Mouse (Mus musculus) heart, postnatal 0 days (tissue): ENCODE data around the gene B4galnt3. TPM values are rescaled to one million over a fixed set of nuclear protein-coding genes. Genes with fewer than 3 reads are reported as not detected.

Source experiments
- ATAC-seq: fragments of 200-750 bp; cut with Nextera tagmentation; 2 replicates; pipeline ENCODE4 v1.8.0; 2017; ENCODE audit warnings: low read depth, moderate number of reproducible peaks, moderate library complexity; ENCODE audit not compliant: insufficient read depth
- DNase-seq: peaks from one replicate; pipeline ENCODE4 v3.0.0-alpha.2; 2016; ENCODE audit warnings: low spot score
- H3K27ac ChIP-seq: fragments of 300-500 bp; sonication (generic); 2 replicates; pipeline ENCODE4 v1.5.1; 2014; ENCODE audit warnings: low read depth, mild to moderate bottlenecking
- H3K27me3 ChIP-seq: fragments of 300-500 bp; sonication (generic); 2 replicates; pipeline ENCODE4 v1.6.1; 2014; ENCODE audit warnings: low read length, mixed read lengths; ENCODE audit not compliant: control insufficient read depth, insufficient read depth
- H3K36me3 ChIP-seq: fragments of 300-500 bp; sonication (generic); replicated peaks from 2 replicates; pipeline ENCODE4 v1.6.1; 2014; ENCODE audit warnings: low read length, mixed read lengths; ENCODE audit not compliant: control insufficient read depth, insufficient read depth
- H3K4me1 ChIP-seq: fragments of 300-500 bp; sonication (generic); 2 replicates; pipeline ENCODE4 v1.6.1; 2014; ENCODE audit warnings: antibody characterized with exemption; ENCODE audit not compliant: control insufficient read depth, insufficient read depth
- H3K4me2 ChIP-seq: fragments of 300-500 bp; sonication (generic); 2 replicates; pipeline ENCODE4 v1.6.1; 2014; ENCODE audit warnings: low read depth, mild to moderate bottlenecking, low read length, moderate library complexity
- H3K4me3 ChIP-seq: fragments of 300-500 bp; sonication (generic); 2 replicates; pipeline ENCODE4 v1.5.1; 2014; ENCODE audit warnings: low read depth, low read length
- H3K9ac ChIP-seq: fragments of 300-500 bp; sonication (generic); replicated peaks from 2 replicates; pipeline ENCODE4 v1.6.1; 2014; ENCODE audit warnings: low read depth, low read length, mixed read lengths
- H3K9me3 ChIP-seq: fragments of 300-500 bp; sonication (generic); replicated peaks from 2 replicates; pipeline ENCODE4 v1.6.1; 2016; ENCODE audit warnings: low read length; ENCODE audit not compliant: control insufficient read depth
- CTCF ChIP-seq: IDR thresholded peaks from 2 replicates; pipeline ENCODE4 v1.5.1; 2016; ENCODE audit warnings: antibody characterized with exemption, control low read depth, low read depth
- EP300 ChIP-seq: IDR thresholded peaks from 2 replicates; pipeline ENCODE4 v1.6.1; 2016; ENCODE audit warnings: antibody characterized with exemption, low read depth
- WGBS: fragments of 180-500 bp; shearing (Covaris S2); extraction: QIAGEN DNeasy Blood & Tissue Kit; methylation state at CpG from one replicate; pipeline ENCODE4 v1.1.7; 2014; 5-methylcytosine and 5-hydroxymethylcytosine counted together
- polyA plus RNA-seq: library from polyadenylated mRNA; unstranded; fragments of >200 nt; fragmentation: Nextera tagmentation; extraction: Ambion mirVana; gene quantifications from 2 replicates; pipeline ENCODE4 v1.2.1, GENCODE M21; 2015
- total RNA-seq: library from RNA; depleted of rRNA; stranded (reverse); fragments of >200 nt; gene quantifications from 2 replicates; pipeline ENCODE4 v1.2.3, GENCODE M21; 2014; ENCODE audit warnings: low replicate concordance

B4galnt3 gene
- total and polyA plus RNA-seq, 2 experiments from 2014 or later: 0.08 TPM; not detected in 1

DNA sequence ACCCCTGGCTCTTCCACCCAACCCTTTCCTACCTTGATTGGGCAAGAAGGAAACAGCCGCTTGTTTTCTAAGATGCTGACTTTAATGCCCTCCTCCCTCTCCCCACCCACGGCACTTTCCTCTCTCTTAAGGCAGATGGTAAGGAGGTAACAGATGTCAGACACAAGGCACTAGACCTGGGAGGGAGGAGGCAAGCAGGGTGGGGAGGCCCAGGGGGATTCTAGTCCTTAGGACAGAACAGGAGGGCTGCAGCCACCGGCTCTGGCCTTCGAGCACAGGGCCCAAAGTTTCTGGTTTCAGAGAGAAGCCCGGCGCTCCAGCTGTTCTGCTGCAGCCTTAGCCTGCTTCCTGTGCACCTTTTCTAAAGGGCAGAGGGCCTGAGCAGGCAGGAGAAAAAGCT, 92.4 kb downstream of the B4galnt3 start:
- WGBS: 70% methylated on average over 6 of the region's 6 CpGs
- Histone ChIP-seq H3K9me3 (no peaks in the 10 kb centered on the region), H3K36me3 (no peaks in the 10 kb centered on the region), H3K4me2 (no peak overlapping the region), H3K27ac (no peak overlapping the region), H3K4me3 (no peak overlapping the region), H3K4me1 (no peaks in the 10 kb centered on the region), H3K9ac (no peak overlapping the region), H3K27me3 (no peaks in the 10 kb centered on the region)
- DNase-seq: no peak
- no peak for ATAC-seq
- TF ChIP-seq EP300 (no peak), CTCF (no peak)

DNA sequence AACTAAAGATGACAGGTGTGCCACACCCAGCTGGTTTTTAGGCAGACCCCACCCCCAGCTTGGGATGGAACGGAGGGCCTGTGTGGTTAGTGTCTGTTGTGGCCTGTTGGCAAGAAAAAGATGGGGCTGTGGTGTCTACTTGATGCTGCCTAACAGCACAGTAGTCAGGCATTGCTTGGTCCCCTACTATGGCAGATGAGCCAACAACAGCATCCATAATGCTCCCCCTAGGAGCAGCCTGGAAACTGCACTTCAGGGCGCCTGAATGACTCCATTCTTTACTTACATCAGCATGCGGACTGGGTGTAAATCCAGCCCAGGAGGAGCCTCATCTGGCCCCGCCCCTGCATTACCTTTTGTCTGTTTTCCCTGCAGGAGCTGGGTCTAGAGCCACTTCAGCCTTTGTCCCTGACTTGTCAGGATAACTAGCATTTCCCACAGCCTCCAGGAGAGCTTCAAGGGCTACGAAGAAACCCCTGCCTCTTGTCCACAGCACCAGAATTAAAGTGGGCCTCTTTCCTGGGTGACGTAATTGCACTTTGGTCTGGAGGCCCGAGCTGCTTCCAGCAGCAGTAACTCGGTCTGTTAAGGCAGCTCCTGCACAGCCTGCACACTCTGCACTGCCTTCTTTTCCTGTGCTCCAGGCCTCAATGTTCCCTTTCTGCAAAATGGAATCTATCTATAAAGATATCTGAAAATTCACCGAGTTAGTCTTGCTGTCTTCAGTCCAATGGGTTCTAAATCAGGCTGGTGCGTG, 94.5 kb downstream of the B4galnt3 start:
- no peak for DNase-seq
- TF ChIP-seq EP300 (no peak), CTCF (no peak)
- WGBS: 52% methylated on average over 10 of the region's 10 CpGs
- no peak overlapping the region for H3K27ac ChIP-seq
- no peak overlapping the region for H3K9ac ChIP-seq
- no peak overlapping the region for H3K4me2 ChIP-seq
- H3K4me1 ChIP-seq: no peaks in the 10 kb centered on the region
- H3K9me3 ChIP-seq: no peaks in the 10 kb centered on the region
- no peaks in the 10 kb centered on the region for H3K27me3 ChIP-seq
- no peaks in the 10 kb centered on the region for H3K36me3 ChIP-seq
- ATAC-seq: no peak
- H3K4me3 ChIP-seq: no peak overlapping the region

DNA sequence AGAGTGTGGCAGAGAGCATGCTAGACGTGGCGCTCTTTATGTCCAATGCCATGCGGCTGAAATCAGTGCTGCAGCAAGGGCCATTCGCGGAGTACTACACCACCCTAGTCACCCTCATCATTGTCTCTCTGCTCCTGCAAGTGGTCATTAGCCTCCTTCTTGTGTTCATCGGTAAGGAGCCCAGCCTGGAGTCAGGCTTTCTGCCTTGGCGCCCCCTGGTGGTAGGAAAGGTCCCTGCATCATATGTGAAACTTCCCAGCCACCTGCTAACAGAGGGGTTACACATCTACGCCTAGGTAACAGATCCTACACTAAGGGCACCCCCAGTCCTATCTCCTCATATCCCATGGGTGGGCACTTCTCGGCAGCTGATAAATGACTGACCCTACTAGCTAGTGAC, 96.4 kb downstream of the B4galnt3 start:
- TF ChIP-seq EP300 (no peak), CTCF (peak; percentile 96)
- WGBS: 25% methylated on average over 9 of the region's 9 CpGs
- Histone ChIP-seq H3K4me2 (no peak overlapping the region), H3K4me1 (no peaks in the 10 kb centered on the region), H3K27me3 (no peaks in the 10 kb centered on the region), H3K4me3 (no peak overlapping the region), H3K9me3 (no peaks in the 10 kb centered on the region), H3K9ac (no peak overlapping the region), H3K36me3 (no peaks in the 10 kb centered on the region), H3K27ac (no peak overlapping the region)
- DNase-seq: peak; percentile 56
- ATAC-seq: no peak

DNA sequence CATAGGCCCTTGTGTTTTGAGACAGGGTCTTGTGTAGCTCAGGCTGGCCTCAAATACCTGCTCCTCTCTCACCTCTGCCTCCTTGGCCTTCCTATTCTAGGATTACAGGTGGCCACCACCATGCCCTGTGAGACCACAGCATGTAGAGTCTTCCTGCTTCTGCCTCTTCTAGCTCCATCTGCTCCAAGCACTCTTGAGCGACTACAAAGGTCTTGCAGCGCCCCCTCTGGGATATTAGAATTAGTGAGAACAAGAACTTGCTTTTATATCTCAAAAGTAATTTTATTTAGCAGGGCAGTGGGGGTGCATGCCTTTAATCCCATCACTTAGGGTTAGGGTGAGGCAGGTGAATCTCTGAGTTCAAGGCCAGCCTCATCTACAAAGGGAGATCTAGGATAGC, 97.5 kb downstream of the B4galnt3 start:
- no peak for ATAC-seq
- WGBS: 27% methylated on average over 2 of the region's 2 CpGs
- Histone ChIP-seq H3K9ac (no peak overlapping the region), H3K36me3 (no peaks in the 10 kb centered on the region), H3K4me3 (no peak overlapping the region), H3K27ac (no peak overlapping the region), H3K27me3 (no peaks in the 10 kb centered on the region), H3K9me3 (no peaks in the 10 kb centered on the region), H3K4me1 (peaks cover 4% of the 10 kb centered on the region; the same call in 1 of the 2 replicates), H3K4me2 (no peak overlapping the region)
- no peak for DNase-seq
- TF ChIP-seq EP300 (no peak), CTCF (peak; percentile 57)

DNA sequence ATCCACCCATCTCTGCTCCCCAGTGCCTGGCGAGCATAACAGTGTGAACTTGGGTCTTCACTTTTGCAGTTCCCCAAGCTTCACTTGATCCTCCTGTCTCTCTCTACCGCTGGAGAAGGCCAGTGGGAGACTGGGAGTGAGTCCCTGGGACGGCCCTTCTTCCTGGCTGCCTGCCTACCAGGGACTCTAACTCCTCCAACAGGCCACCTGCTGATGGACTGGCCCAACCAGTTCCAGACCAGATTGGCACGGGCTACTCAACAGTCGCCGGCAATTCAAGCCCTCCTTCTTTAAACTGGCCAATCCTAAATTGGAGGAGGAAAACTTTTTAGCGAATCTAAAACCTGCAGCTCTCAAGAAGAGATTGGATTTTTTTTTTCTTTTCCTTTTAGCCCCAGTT, 99.4 kb downstream of the B4galnt3 start:
- Histone ChIP-seq H3K9ac (no peak overlapping the region), H3K4me1 (peaks cover 18% of the 10 kb centered on the region), H3K4me2 (no peak overlapping the region), H3K27me3 (no peaks in the 10 kb centered on the region), H3K27ac (no peak overlapping the region), H3K4me3 (no peak overlapping the region), H3K36me3 (no peaks in the 10 kb centered on the region), H3K9me3 (no peaks in the 10 kb centered on the region)
- 30% methylated on average over 7 of the region's 7 CpGs for WGBS
- no peak for ATAC-seq
- no peak for DNase-seq
- no peak for TF ChIP-seq CTCF
- TF ChIP-seq EP300: no peak

DNA sequence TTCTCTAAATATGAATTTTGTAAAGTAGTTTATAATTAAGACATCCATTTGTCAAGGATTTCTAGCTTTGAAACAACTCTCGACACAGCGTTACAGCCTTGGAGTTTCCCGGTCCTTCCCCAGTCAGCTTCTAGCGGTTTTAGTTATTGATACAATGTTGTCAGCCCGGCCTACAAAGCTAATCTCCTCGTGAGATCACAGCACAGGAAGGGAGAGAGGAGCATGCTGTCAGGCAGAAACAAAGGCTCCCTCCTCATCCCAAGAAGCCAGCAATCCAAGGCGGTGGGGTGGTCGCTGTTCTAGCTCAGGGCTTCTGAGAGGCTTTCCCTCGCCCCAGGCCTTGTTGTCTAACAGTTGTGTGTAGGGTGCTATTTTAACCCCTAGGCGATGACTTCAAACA, 100.1 kb downstream of the B4galnt3 start:
- H3K9me3 ChIP-seq: no peaks in the 10 kb centered on the region
- H3K4me2 ChIP-seq: no peak overlapping the region
- 69% methylated on average over 10 of the region's 10 CpGs for WGBS
- H3K4me3 ChIP-seq: no peak overlapping the region
- H3K4me1 ChIP-seq: peaks cover 18% of the 10 kb centered on the region
- no peak for TF ChIP-seq EP300
- TF ChIP-seq CTCF: no peak
- no peaks in the 10 kb centered on the region for H3K27me3 ChIP-seq
- no peak overlapping the region for H3K27ac ChIP-seq
- ATAC-seq (no peak), DNase-seq (no peak)
- H3K36me3 ChIP-seq: no peaks in the 10 kb centered on the region
- no peak overlapping the region for H3K9ac ChIP-seq
